Mouse (Mus musculus): ENCODE results near the gene Ccdc148. TPM values are rescaled to one million over a fixed set of nuclear protein-coding genes. Genes with fewer than 3 reads are reported as not detected.

The Ccdc148 gene
- polyA plus RNA-seq, 1 experiment from 2014 or later = 1.4 TPM

DNA sequence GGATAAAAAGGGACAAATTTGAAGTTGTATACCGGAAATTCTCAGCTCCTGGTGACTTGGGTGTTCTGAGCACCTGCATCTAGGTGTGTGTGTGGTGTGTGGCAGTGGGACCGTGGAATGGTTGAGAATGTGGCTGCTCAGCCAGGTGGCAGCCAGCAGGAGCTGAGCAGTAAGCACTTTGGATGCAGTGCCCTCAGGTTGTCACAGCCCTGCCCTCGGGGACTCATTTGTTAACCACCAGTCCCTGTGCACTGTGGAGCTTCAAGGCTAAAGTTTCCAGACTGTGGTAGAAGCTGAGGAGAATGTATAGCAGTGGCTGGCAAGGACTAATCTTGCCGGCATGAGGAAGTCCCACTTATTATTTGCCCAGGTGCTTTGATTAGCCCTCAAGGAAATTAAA is 7.3 kb upstream of the Ccdc148 start:
- H3K9me3 ChIP-seq (ENCODE audit: low read length) = no peaks in the 10 kb centered on the region
- no peaks in the 10 kb centered on the region for H3K36me3 ChIP-seq (ENCODE audit: insufficient read depth, low read length)
- H3K4me2 ChIP-seq (replicated peaks; ENCODE audit: low read depth, low read length) = no peak overlapping the region
- H3K4me3 ChIP-seq (ENCODE audit: low read length) = no peak overlapping the region
- peaks cover 39% of the 10 kb centered on the region for H3K4me1 ChIP-seq (ENCODE audit: insufficient read depth, low read length)
- no peak overlapping the region for H3K27ac ChIP-seq (ENCODE audit: low read length)
- WGBS = 54% methylated on average over 4 of the region's 4 CpGs
- 0 out of 2 replicates have a peak, but pooled peaks have one; percentile 21 for ATAC-seq (ENCODE audit: low FRiP score, low TSS enrichment)
- no peak overlapping the region for H3K9ac ChIP-seq (replicated peaks; ENCODE audit: low read length)
- no peaks in the 10 kb centered on the region for H3K27me3 ChIP-seq (ENCODE audit: insufficient read depth, low read length)

DNA sequence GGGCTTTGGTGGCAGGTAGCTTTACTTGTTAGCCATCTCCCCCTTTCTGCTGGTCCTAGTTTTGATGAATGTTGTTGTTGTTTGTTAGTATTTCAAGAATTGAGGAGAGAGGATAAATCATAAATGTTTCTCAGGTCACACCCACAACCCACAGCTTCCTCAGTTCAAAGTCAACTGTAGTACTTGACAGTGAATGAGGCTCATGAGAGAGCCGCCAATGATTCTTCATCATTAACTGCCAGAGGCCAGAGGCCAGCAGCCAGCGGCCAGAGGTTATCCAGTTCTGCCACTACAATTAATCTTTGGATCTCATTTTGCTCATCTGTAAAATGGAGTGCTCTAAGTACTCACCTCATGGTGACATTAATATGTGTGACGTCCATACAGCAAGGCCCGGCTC is 6.5 kb upstream of the Ccdc148 start:
- Histone ChIP-seq H3K4me3 (ENCODE audit: low read length) (no peak overlapping the region), H3K9me3 (ENCODE audit: low read length) (no peaks in the 10 kb centered on the region), H3K36me3 (ENCODE audit: insufficient read depth, low read length) (no peaks in the 10 kb centered on the region), H3K27ac (ENCODE audit: low read length) (no peak overlapping the region), H3K4me1 (ENCODE audit: insufficient read depth, low read length) (peaks cover 44% of the 10 kb centered on the region), H3K9ac (replicated peaks; ENCODE audit: low read length) (no peak overlapping the region), H3K4me2 (replicated peaks; ENCODE audit: low read depth, low read length) (no peak overlapping the region), H3K27me3 (ENCODE audit: insufficient read depth, low read length) (no peaks in the 10 kb centered on the region)
- no peak for ATAC-seq (ENCODE audit: low FRiP score, low TSS enrichment)
- WGBS = 64% methylated on average over 4 of the region's 4 CpGs

DNA sequence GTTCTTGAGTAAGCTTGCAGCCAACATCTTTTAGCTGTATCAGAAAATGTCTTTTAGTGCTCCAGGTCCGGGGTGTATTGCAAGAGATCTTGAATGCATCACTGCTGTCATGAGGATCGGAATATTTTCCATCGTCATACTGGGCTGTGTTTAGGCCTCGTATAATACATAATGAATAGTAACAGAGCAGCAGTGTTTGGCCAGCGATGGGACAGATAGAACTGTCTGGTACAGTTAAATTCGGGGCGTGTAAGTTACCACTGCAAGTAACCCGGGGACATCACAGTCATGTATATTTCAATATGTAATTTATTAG is 1.8 kb upstream of the Ccdc148 start:
- 28% methylated on average over 8 of the region's 8 CpGs for WGBS
- Histone ChIP-seq H3K4me1 (ENCODE audit: insufficient read depth, low read length) (peaks cover 31% of the 10 kb centered on the region), H3K9ac (replicated peaks; ENCODE audit: low read length) (peak overlapping the region; percentile 92), H3K4me3 (ENCODE audit: low read length) (peak overlapping the region; percentile 91), H3K27ac (ENCODE audit: low read length) (no peak overlapping the region), H3K27me3 (ENCODE audit: insufficient read depth, low read length) (no peaks in the 10 kb centered on the region), H3K9me3 (ENCODE audit: low read length) (no peaks in the 10 kb centered on the region), H3K4me2 (replicated peaks; ENCODE audit: low read depth, low read length) (peak overlapping the region; percentile 62), H3K36me3 (ENCODE audit: insufficient read depth, low read length) (no peaks in the 10 kb centered on the region)
- no peak for ATAC-seq (ENCODE audit: low FRiP score, low TSS enrichment)

DNA sequence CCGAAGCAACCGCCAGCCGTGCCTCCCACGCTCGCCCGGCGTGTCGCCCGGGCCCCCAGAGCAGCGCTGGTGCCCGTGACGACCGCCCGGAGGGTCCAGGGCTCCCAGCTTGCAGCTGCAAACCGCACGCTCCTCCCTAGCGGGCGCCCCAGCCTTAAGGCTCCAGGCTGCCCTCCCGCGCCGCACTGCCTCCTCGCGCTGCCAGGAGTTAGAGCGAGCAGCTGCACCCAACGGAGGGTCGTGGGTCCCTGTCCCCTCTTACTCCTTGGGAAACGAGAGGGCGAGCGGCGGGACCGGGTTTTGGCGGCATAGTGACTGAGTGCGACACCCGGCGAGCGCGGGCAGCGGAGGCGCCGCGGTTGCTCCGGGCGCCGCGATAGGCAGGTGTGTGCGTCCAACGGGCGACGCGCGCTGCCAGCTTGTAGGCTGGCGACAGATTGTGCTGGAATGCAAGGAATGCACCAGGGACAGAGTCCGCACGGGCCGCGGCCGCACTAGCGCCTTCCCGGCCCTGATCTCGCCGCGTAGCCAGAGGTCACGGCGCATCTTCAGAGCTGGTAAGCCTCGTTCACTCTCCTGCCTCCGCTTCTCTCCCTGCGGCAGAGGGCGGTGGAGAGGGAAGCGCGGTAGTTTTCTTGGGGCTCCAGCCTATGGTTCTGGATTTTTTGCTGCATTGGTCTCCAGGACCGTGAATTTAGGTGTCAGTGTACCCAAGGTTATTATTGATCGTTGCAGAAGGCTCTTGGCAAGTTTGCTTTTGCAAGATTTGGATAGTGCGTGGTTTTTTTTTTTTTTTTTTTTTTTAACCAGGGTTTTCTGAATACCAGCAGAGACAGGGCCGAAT is 1.2 kb upstream of the Ccdc148 start:
- no peaks in the 10 kb centered on the region for H3K36me3 ChIP-seq (ENCODE audit: insufficient read depth, low read length)
- H3K4me2 ChIP-seq (replicated peaks; ENCODE audit: low read depth, low read length) = peak overlapping the region; percentile 62
- peak overlapping the region; percentile 93 for H3K27ac ChIP-seq (ENCODE audit: low read length)
- H3K9ac ChIP-seq (replicated peaks; ENCODE audit: low read length) = peak overlapping the region; percentile 92
- under 1% methylated on average over 74 of the region's 74 CpGs for WGBS
- ATAC-seq (ENCODE audit: low FRiP score, low TSS enrichment) = peak; percentile 81
- H3K27me3 ChIP-seq (ENCODE audit: insufficient read depth, low read length) = no peaks in the 10 kb centered on the region
- peak overlapping the region; percentile 91 for H3K4me3 ChIP-seq (ENCODE audit: low read length)
- no peaks in the 10 kb centered on the region for H3K9me3 ChIP-seq (ENCODE audit: low read length)
- H3K4me1 ChIP-seq (ENCODE audit: insufficient read depth, low read length) = peaks cover 26% of the 10 kb centered on the region

DNA sequence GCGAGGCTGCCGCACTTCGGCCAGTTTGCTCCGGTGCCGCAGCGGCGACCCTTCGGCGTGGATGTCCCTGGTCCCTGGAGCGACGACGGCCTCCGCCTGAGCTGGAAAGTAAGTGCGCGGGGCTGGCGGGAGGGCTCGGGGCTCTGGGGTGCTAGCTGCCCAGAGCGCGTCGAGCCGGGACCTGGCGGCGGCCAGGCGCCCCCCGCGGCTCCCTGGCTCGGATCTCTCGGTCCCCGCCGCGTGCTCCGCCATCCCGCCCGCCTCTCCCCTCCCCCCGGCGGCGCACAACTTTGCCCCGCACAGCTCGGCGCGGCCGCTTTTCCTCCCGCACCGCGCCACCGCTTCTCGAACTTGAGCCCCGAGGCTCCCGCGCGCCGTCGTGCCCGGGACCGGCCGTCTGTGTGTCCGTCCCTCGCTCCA is 548 bp upstream of the Ccdc148 start:
- Histone ChIP-seq H3K4me3 (ENCODE audit: low read length) (peak overlapping the region; percentile 91), H3K9ac (replicated peaks; ENCODE audit: low read length) (peak overlapping the region; percentile 92), H3K9me3 (ENCODE audit: low read length) (no peaks in the 10 kb centered on the region), H3K27me3 (ENCODE audit: insufficient read depth, low read length) (no peaks in the 10 kb centered on the region), H3K27ac (ENCODE audit: low read length) (peak overlapping the region; percentile 93), H3K4me2 (replicated peaks; ENCODE audit: low read depth, low read length) (peak overlapping the region; percentile 62), H3K4me1 (ENCODE audit: insufficient read depth, low read length) (peaks cover 22% of the 10 kb centered on the region), H3K36me3 (ENCODE audit: insufficient read depth, low read length) (no peaks in the 10 kb centered on the region)
- 0% methylated on average over 27 of the region's 58 CpGs for WGBS
- ATAC-seq (ENCODE audit: low FRiP score, low TSS enrichment) = peak; percentile 70

DNA sequence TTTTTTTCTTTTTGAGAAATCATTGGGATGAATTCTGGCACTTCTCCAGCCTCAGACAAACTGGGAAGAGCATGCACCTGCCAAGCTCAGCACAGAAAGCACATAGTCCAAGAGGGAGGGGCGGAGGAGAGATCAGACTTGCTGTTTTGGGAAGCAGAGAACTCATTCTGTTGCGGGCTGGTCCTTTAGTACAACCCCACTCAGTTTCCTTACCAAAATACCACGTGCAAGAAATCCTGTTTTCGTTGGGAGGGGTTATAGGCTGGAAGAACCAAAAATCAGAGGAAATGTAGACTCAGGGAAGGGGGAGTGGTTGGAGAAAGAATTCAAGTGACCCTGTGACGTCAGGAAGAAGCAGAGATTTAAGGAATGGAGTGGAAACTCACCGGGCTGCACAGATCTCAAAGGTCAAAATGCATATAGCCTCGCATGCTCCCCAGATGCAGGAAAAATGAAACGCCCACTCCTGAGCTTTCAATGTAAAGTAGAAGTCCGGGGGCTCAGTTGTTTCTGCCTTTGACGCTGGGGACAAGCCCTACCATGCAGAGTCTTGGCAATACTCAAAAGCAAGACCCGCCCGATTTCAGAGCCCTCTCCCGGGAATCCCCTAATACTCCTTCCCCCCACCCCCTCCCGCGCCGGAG is 400 bp downstream of the Ccdc148 start:
- H3K27ac ChIP-seq (ENCODE audit: low read length) = no peak overlapping the region; the same call in 1 of the 2 replicates
- H3K27me3 ChIP-seq (ENCODE audit: insufficient read depth, low read length) = no peaks in the 10 kb centered on the region
- under 1% methylated on average over 16 of the region's 16 CpGs for WGBS
- peak overlapping the region; percentile 91 for H3K4me3 ChIP-seq (ENCODE audit: low read length)
- no peaks in the 10 kb centered on the region for H3K36me3 ChIP-seq (ENCODE audit: insufficient read depth, low read length)
- H3K9ac ChIP-seq (replicated peaks; ENCODE audit: low read length) = 0 out of 2 replicates have a peak overlapping the region, but pooled peaks have one; percentile 9
- no peaks in the 10 kb centered on the region for H3K9me3 ChIP-seq (ENCODE audit: low read length)
- peak; percentile 33 for ATAC-seq (ENCODE audit: low FRiP score, low TSS enrichment)
- H3K4me2 ChIP-seq (replicated peaks; ENCODE audit: low read depth, low read length) = peak overlapping the region; percentile 62
- peaks cover 22% of the 10 kb centered on the region for H3K4me1 ChIP-seq (ENCODE audit: insufficient read depth, low read length)

DNA sequence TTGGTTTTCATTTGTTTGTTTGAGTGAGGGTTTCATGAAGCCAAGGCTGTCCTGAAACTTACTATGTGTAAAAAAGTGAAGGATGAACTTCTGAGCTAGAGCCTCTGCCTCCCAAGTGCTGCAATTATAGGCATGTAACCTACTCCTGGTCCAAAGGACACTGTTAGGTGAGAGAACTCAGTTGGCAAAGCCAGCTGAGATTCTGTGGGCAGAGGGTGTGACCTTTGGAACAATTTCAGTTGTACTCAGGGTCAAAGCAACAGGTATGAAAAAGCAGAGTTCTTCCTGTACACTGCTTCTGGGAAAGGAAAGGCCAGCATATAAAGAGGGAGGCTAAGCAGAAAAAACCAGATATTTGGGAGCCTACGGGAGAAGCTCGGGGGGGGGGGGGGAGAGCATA is 2.4 kb downstream of the Ccdc148 start:
- ATAC-seq (ENCODE audit: low FRiP score, low TSS enrichment) = no peak
- Histone ChIP-seq H3K4me1 (ENCODE audit: insufficient read depth, low read length) (peaks cover 14% of the 10 kb centered on the region), H3K36me3 (ENCODE audit: insufficient read depth, low read length) (no peaks in the 10 kb centered on the region), H3K4me2 (replicated peaks; ENCODE audit: low read depth, low read length) (no peak overlapping the region), H3K9ac (replicated peaks; ENCODE audit: low read length) (no peak overlapping the region), H3K27ac (ENCODE audit: low read length) (no peak overlapping the region), H3K4me3 (ENCODE audit: low read length) (no peak overlapping the region), H3K27me3 (ENCODE audit: insufficient read depth, low read length) (no peaks in the 10 kb centered on the region), H3K9me3 (ENCODE audit: low read length) (no peaks in the 10 kb centered on the region)
- WGBS = 56% methylated on average over 2 of the region's 2 CpGs

DNA sequence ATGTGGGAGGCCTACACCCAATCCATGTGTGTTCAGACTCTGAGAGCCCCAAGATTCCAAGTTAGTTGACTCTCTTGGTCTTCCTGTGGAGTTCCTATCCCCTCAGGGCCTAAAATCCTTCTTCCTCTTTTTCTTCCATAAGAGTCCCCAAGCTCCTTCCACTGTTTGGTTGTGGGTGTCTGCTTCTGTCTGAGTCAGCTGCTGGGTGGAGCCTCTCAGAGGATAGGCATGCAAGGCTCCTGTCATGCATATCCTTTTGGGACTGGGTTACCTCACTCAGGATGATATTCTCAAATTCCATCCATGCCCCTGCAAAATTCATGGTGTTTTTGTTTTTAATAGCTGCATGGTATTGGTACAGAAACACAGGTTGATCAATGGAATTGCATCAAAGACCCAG is 5.1 kb downstream of the Ccdc148 start:
- Histone ChIP-seq H3K4me1 (ENCODE audit: insufficient read depth, low read length) (peaks cover 5% of the 10 kb centered on the region; the same call in 1 of the 2 replicates), H3K4me3 (ENCODE audit: low read length) (no peak overlapping the region), H3K27ac (ENCODE audit: low read length) (no peak overlapping the region), H3K27me3 (ENCODE audit: insufficient read depth, low read length) (no peaks in the 10 kb centered on the region), H3K9ac (replicated peaks; ENCODE audit: low read length) (no peak overlapping the region), H3K9me3 (ENCODE audit: low read length) (no peaks in the 10 kb centered on the region), H3K4me2 (replicated peaks; ENCODE audit: low read depth, low read length) (no peak overlapping the region), H3K36me3 (ENCODE audit: insufficient read depth, low read length) (no peaks in the 10 kb centered on the region)
- no peak for ATAC-seq (ENCODE audit: low FRiP score, low TSS enrichment)

DNA sequence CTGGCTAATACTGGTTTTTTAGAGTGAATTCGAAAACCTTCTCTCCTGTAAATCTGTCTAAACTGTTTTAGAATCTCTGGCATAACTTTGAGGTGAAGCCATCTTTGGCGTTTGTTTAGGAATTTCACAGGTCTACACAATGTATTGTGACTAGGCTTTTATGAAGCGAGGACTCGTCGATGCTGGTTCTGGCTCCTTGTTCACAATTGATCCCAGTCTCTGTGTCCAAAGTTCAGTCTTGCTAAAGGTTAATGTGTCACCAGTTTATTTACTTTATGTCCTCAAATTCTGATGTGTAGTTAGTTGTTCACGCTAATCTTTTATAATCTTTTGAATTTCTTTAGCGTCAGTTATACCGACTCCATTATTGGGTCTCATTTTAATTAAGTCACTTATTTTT is 29.4 kb downstream of the Ccdc148 start:
- Histone ChIP-seq H3K4me3 (ENCODE audit: low read length) (no peak overlapping the region), H3K9ac (replicated peaks; ENCODE audit: low read length) (no peak overlapping the region), H3K36me3 (ENCODE audit: insufficient read depth, low read length) (no peaks in the 10 kb centered on the region), H3K4me2 (replicated peaks; ENCODE audit: low read depth, low read length) (no peak overlapping the region), H3K9me3 (ENCODE audit: low read length) (no peaks in the 10 kb centered on the region), H3K27me3 (ENCODE audit: insufficient read depth, low read length) (no peaks in the 10 kb centered on the region), H3K27ac (ENCODE audit: low read length) (no peak overlapping the region), H3K4me1 (ENCODE audit: insufficient read depth, low read length) (no peaks in the 10 kb centered on the region)
- no peak for ATAC-seq (ENCODE audit: low FRiP score, low TSS enrichment)
- WGBS = 88% methylated on average over 8 of the region's 8 CpGs

DNA sequence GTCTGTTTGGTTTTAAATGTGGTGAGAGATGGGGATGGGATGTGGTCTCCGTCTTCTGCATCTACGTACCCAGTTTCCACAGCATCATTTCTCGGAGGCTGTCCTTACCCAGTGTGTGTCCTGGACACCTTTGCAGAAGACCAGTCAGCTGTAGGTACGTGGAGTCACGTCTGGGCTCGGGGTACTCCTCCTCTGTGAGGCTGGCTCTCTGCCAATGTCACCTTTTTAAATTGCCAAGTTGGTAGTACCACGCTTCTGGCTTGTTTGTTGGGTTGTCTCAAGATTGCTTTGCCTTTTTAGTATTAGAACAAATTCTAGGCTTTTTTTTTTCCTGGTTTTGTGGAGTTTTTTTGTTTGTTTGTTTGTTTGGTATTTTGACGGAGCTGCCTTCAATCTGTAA is 30.7 kb downstream of the Ccdc148 start:
- WGBS = 75% methylated on average over 8 of the region's 8 CpGs
- Histone ChIP-seq H3K4me1 (ENCODE audit: insufficient read depth, low read length) (no peaks in the 10 kb centered on the region), H3K36me3 (ENCODE audit: insufficient read depth, low read length) (no peaks in the 10 kb centered on the region), H3K4me2 (replicated peaks; ENCODE audit: low read depth, low read length) (no peak overlapping the region), H3K9ac (replicated peaks; ENCODE audit: low read length) (no peak overlapping the region), H3K27ac (ENCODE audit: low read length) (no peak overlapping the region), H3K4me3 (ENCODE audit: low read length) (no peak overlapping the region), H3K9me3 (ENCODE audit: low read length) (no peaks in the 10 kb centered on the region), H3K27me3 (ENCODE audit: insufficient read depth, low read length) (no peaks in the 10 kb centered on the region)
- ATAC-seq (ENCODE audit: low FRiP score, low TSS enrichment) = no peak

Measured in kidney, embryonic 16.5 days (tissue).